Mouse (Mus musculus): ENCODE measurements around the gene Fam234b. TPM values are rescaled to one million over a fixed set of nuclear protein-coding genes. Genes with fewer than 3 reads are reported as not detected.

The Fam234b gene
- polyA plus RNA-seq, 1 experiment, result 87.5 TPM

DNA sequence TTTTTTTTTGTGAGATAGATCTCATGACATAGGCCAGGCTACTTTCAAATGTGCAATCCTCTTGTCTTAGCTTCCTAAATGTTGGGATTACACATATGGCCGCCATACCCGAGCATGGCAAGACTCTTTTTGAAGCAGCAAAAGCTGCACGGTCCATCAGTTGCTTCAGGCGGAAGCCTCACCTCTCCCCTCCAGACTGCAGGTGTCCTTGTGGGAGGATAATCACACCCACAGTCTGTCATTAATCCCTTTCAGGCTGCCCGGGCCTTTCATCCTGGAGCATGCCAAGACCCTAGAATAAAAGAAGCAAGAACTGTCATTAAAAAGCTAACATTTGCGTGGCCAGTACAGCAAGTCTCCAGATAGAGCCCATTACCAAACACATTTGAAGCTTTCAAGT lies 71.8 kb downstream of the Fam234b start:
- TF ChIP-seq CTCF (IDR thresholded peaks at IDR 0.05; ENCODE audit: borderline replicate concordance, extremely low read depth, insufficient read depth, insufficient read length) (no peak), POLR2A (IDR thresholded peaks at IDR 0.05; ENCODE audit: borderline replicate concordance, extremely low read depth, insufficient read depth, insufficient read length, poor library complexity, severe bottlenecking) (no peak)
- peak; percentile 51 for DNase-seq (ENCODE audit: low read depth)

GRCm38 (mm10) chr6:135271761-135272160 lies 74.0 kb downstream of the Fam234b start:
- TF ChIP-seq POLR2A (IDR thresholded peaks at IDR 0.05; ENCODE audit: borderline replicate concordance, extremely low read depth, insufficient read depth, insufficient read length, poor library complexity, severe bottlenecking), result no peak
- TF ChIP-seq CTCF (IDR thresholded peaks at IDR 0.05; ENCODE audit: borderline replicate concordance, extremely low read depth, insufficient read depth, insufficient read length), result no peak
- DNase-seq (ENCODE audit: low read depth), result no peak

DNA sequence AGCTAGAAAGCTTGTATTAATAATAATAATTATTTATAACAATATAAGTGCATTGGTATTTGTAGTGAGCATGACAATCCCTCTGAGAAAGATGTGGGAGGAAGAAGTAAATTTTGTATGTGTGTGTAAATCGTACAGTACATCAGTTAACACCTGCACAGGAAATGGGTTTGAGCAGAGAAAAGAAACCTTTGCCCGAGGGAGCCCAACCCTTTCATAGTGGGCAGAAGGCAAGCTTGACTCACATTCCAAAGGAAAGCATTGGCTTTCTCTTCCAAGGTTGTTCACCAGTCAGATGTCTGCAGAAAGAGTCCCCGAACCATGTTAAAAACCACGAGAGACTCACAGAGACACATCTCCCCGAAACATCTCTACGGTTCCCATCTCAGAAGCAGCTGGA lies 75.3 kb downstream of the Fam234b start:
- TF ChIP-seq POLR2A (IDR thresholded peaks at IDR 0.05; ENCODE audit: borderline replicate concordance, extremely low read depth, insufficient read depth, insufficient read length, poor library complexity, severe bottlenecking) (no peak), CTCF (IDR thresholded peaks at IDR 0.05; ENCODE audit: borderline replicate concordance, extremely low read depth, insufficient read depth, insufficient read length) (no peak)
- no peak for DNase-seq (ENCODE audit: low read depth)

GRCm38 (mm10) chr6:135275231-135275630 lies 77.5 kb downstream of the Fam234b start:
- TF ChIP-seq CTCF (IDR thresholded peaks at IDR 0.05; ENCODE audit: borderline replicate concordance, extremely low read depth, insufficient read depth, insufficient read length) (no peak), POLR2A (IDR thresholded peaks at IDR 0.05; ENCODE audit: borderline replicate concordance, extremely low read depth, insufficient read depth, insufficient read length, poor library complexity, severe bottlenecking) (no peak)

DNA sequence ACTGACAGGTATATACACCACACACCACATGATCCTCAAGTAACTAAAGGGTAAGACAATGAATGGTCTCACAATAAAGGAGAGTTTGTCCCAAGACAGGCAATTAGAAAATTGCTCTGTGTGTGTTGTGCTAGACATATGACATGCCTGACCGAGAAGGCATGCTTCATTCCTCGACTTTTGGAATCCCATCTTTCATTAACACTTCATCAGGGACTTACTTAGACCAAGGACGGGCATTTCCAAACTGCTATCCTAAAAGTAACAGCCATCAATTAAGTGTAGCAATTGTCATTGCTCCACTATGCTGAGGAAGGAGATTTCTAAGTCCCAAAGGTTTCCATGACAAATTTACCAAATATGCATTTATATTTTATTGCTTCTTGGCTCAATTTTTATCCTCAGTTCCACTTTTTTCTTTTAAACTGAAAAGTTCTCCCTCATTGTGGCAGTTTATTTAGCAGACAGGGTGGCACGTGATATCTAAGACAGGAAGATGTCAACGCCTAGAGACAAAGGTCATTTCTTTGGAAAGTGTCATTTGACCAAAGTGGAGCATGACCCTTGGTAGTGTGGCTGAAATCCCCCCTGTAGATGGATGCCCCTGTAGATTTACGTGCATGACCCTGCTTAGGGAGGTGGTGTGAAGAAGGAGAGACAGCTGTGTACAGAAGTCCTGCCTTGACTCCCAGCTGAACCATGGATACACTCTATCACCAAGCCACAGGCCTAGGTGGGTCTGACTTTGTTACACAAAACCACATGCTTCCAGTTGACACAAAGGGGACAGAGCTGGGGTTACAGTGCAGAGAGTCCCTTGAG lies 78.9 kb downstream of the Fam234b start:
- no peak for DNase-seq (ENCODE audit: low read depth)
- TF ChIP-seq POLR2A (IDR thresholded peaks at IDR 0.05; ENCODE audit: borderline replicate concordance, extremely low read depth, insufficient read depth, insufficient read length, poor library complexity, severe bottlenecking), result no peak

More at GRCm38 (mm10) chr6:135275231-135275630, 77.5 kb downstream of the Fam234b start:
- DNase-seq (ENCODE audit: low read depth), result no peak

DNA sequence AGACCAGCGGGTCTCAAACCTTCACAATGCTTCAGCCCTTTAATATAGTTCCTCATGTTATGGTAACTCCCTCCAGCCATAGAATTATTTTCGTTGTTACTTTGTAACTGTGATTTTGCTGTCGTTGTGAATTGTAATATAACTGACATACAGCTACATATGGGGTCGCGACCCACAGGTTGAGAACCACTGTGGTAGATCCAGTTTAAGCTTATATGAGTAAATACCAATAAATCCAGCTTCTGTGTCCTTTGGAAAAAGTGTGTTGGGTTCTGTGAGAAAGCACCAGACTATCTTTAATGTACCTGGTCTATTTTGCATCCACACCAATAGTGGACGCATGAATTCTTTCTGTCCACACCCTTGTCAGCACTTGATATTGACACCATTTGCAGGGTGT lies 80.5 kb downstream of the Fam234b start:
- TF ChIP-seq CTCF (IDR thresholded peaks at IDR 0.05; ENCODE audit: borderline replicate concordance, extremely low read depth, insufficient read depth, insufficient read length) (no peak), POLR2A (IDR thresholded peaks at IDR 0.05; ENCODE audit: borderline replicate concordance, extremely low read depth, insufficient read depth, insufficient read length, poor library complexity, severe bottlenecking) (no peak)
- DNase-seq (ENCODE audit: low read depth), result no peak

- DNase-seq (ENCODE audit: low read depth), result peak; percentile 44
- TF ChIP-seq CTCF (IDR thresholded peaks at IDR 0.05; ENCODE audit: borderline replicate concordance, extremely low read depth, insufficient read depth, insufficient read length) (no peak), POLR2A (IDR thresholded peaks at IDR 0.05; ENCODE audit: borderline replicate concordance, extremely low read depth, insufficient read depth, insufficient read length, poor library complexity, severe bottlenecking) (no peak)
Measured at GRCm38 (mm10) chr6:135279286-135279685, 81.5 kb downstream of the Fam234b start.

DNA sequence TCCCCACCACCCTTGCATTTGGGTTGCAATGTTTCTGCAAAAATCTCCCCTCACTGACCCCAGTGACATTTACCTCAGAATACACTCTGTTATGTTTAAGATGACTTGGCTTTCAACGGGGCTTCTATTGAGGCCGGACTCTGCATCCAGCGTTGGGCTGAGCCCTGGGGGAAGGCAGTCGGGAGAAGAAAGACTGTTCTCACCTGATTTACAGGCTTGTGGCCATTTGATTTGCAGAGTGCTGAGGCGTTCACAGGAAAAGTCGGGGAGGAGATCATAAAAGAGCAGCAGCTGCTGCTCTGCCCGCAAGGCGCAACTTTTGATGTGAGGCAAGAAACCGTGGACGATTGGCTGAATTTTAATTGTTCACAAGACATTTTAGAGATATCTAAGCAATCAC lies 82.1 kb downstream of the Fam234b start:
- no peak for TF ChIP-seq CTCF (IDR thresholded peaks at IDR 0.05; ENCODE audit: borderline replicate concordance, extremely low read depth, insufficient read depth, insufficient read length)
- TF ChIP-seq POLR2A (IDR thresholded peaks at IDR 0.05; ENCODE audit: borderline replicate concordance, extremely low read depth, insufficient read depth, insufficient read length, poor library complexity, severe bottlenecking), result no peak
- DNase-seq (ENCODE audit: low read depth), result peak; percentile 20

DNA sequence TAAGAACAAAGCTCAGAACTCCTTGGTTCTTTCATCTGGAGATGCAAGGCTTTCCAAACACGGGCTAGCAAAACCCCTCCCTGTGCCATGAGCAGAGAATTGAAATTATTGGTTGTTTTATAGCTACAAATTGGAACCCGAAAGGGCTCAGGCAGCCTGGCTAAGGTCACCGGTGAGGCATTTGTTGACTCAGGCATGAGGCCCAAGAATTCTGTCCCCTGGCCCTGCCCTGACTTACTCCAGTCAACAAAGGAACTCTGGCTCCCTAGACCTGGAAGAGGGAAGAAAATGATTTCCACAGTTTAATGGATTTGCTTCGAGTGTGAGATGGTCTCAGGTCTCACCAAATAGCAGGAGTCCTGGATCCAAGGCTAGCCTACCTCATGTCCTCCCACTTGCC lies 94.6 kb downstream of the Fam234b start:
- TF ChIP-seq POLR2A (IDR thresholded peaks at IDR 0.05; ENCODE audit: borderline replicate concordance, extremely low read depth, insufficient read depth, insufficient read length, poor library complexity, severe bottlenecking), result no peak
- DNase-seq (ENCODE audit: low read depth), result no peak

- no peak for DNase-seq (ENCODE audit: low read depth)
- TF ChIP-seq POLR2A (IDR thresholded peaks at IDR 0.05; ENCODE audit: borderline replicate concordance, extremely low read depth, insufficient read depth, insufficient read length, poor library complexity, severe bottlenecking) (no peak), CTCF (IDR thresholded peaks at IDR 0.05; ENCODE audit: borderline replicate concordance, extremely low read depth, insufficient read depth, insufficient read length) (no peak)
Measured at GRCm38 (mm10) chr6:135294150-135294549, 96.4 kb downstream of the Fam234b start.

Other genes with a start within 250 kb of the Fam234b start
- gene Apold1, start 216.3 kb upstream of the Fam234b start, polyA plus RNA-seq (2012; rRNA removed), result 2.2 and 2.8 TPM in 2 replicates
- gene Ddx47, start 186.4 kb upstream of the Fam234b start, polyA plus RNA-seq (2012; rRNA removed), result 74.4 and 86.3 TPM in 2 replicates
- 0.18 and 0.48 TPM in 2 replicates for gene Gprc5a, start 132.3 kb upstream of the Fam234b start, polyA plus RNA-seq (2012; rRNA removed)
- gene Gprc5d, start 79.7 kb upstream of the Fam234b start, polyA plus RNA-seq (2012; rRNA removed), result 0.08 TPM in 1 of 2 replicates, not detected in the other
- gene Hebp1, start within 50 bp of the Fam234b start, polyA plus RNA-seq (2012; rRNA removed), result 5.5 and 7.2 TPM in 2 replicates
- gene Gsg1, start 56.4 kb downstream of the Fam234b start, polyA plus RNA-seq (2012; rRNA removed), result 0.27 and 0.44 TPM in 2 replicates
- 0.08 TPM in 1 of 2 replicates, not detected in the other for gene Pbp2, start 112.4 kb downstream of the Fam234b start, polyA plus RNA-seq (2012; rRNA removed)
- 27.0 and 43.6 TPM in 2 replicates for gene Emp1, start 164.6 kb downstream of the Fam234b start, polyA plus RNA-seq (2012; rRNA removed)